Mouse (Mus musculus) limb, embryonic 10.5 days (tissue): ENCODE measurements around the gene Txndc12. TPM values are rescaled to one million over a fixed set of nuclear protein-coding genes. Genes with fewer than 3 reads are reported as not detected.

ENCODE experiments used
- DNase-seq: peaks from one replicate; pipeline ENCODE4 v3.0.0-alpha.2; 2017; ENCODE audit warnings: low spot score
- H3K27ac ChIP-seq: fragments of 300-500 bp; sonication (generic); 2 replicates; pipeline ENCODE4 v1.5.1; 2016; ENCODE audit warnings: mild to moderate bottlenecking
- H3K27me3 ChIP-seq: fragments of 300-500 bp; sonication (generic); 2 replicates; pipeline ENCODE4 v1.6.1; 2016; ENCODE audit warnings: low read depth, mild to moderate bottlenecking; ENCODE audit not compliant: poor library complexity, severe bottlenecking
- H3K36me3 ChIP-seq: fragments of 300-500 bp; sonication (generic); 2 replicates; pipeline ENCODE4 v1.6.1; 2016; ENCODE audit warnings: mild to moderate bottlenecking, moderate library complexity
- H3K4me1 ChIP-seq: fragments of 300-500 bp; sonication (generic); 2 replicates; pipeline ENCODE4 v1.6.1; 2016
- H3K4me3 ChIP-seq: fragments of 300-500 bp; sonication (generic); 2 replicates; pipeline ENCODE4 v1.5.1; 2016; ENCODE audit warnings: mild to moderate bottlenecking, moderate library complexity
- H3K9me3 ChIP-seq: fragments of 300-500 bp; sonication (generic); replicated peaks from 2 replicates; pipeline ENCODE4 v1.6.1; 2016; ENCODE audit warnings: mild to moderate bottlenecking
- WGBS: fragments of 180-500 bp; shearing (Covaris S2); methylation state at CpG from one replicate; pipeline ENCODE4 v1.1.7; 2016; 5-methylcytosine and 5-hydroxymethylcytosine counted together
- polyA plus RNA-seq: library from polyadenylated mRNA; unstranded; fragments of >200 nt; fragmentation: Nextera tagmentation; extraction: Ambion mirVana; gene quantifications from 2 replicates; pipeline ENCODE4 v1.2.1, GENCODE M21; 2016

Txndc12 gene
- polyA plus RNA-seq, 1 experiment from 2014 or later, result 102 TPM

DNA sequence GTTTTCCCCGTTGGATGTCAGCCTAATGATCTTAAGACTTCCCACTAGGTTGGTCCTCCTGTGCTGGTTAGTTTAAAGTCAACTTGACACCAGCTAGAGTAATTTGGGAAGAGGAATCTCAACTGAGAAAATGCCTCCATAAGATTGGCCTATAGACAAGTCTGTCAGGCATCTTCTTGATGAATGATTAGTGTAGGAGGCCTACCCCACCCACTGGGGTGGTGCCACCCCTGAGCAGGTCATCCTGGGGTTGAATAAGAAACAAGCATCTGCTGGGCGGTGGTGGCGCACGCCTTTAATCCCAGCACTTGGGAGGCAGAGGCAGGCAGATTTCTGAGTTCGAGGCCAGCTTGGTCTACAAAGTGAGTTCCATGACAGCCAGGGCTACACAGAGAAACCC is 39.3 kb downstream of the Txndc12 start:
- H3K27me3 ChIP-seq, result peaks cover 15% of the 10 kb centered on the region; the same call in 1 of the 2 replicates
- H3K36me3 ChIP-seq, result no peaks in the 10 kb centered on the region
- no peaks in the 10 kb centered on the region for H3K9me3 ChIP-seq
- H3K27ac ChIP-seq, result no peak overlapping the region
- 0 out of 2 replicates have a peak, but pooled peaks cover 2% of the 10 kb centered on the region for H3K4me1 ChIP-seq
- DNase-seq, result no peak
- WGBS, result 76% methylated on average over 5 of the region's 5 CpGs
- H3K4me3 ChIP-seq, result no peak overlapping the region

DNA sequence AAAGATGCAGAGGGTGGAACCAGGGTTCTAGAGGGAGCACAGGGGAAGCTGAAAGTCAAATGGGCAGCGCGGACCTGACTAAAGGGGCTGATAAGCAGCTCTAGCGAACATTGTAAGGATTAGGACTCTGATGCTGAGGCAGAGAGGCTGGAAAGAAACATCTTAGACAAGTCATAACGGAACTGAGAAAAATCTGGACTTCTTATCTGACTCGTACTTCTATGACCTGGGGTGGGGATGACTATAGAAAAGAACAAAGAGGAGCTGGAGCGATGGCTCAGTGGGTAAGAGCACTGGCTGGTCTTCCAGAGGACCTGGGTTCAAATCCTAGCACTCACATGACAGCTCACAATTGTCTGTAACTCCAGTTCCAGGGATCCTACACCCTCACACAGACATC is 43.5 kb downstream of the Txndc12 start:
- Histone ChIP-seq H3K4me3 (no peak overlapping the region), H3K27me3 (peaks cover 28% of the 10 kb centered on the region), H3K36me3 (no peaks in the 10 kb centered on the region), H3K4me1 (peaks cover 14% of the 10 kb centered on the region), H3K9me3 (no peaks in the 10 kb centered on the region), H3K27ac (no peak overlapping the region)
- no peak for DNase-seq
- 81% methylated on average over 6 of the region's 6 CpGs for WGBS

DNA sequence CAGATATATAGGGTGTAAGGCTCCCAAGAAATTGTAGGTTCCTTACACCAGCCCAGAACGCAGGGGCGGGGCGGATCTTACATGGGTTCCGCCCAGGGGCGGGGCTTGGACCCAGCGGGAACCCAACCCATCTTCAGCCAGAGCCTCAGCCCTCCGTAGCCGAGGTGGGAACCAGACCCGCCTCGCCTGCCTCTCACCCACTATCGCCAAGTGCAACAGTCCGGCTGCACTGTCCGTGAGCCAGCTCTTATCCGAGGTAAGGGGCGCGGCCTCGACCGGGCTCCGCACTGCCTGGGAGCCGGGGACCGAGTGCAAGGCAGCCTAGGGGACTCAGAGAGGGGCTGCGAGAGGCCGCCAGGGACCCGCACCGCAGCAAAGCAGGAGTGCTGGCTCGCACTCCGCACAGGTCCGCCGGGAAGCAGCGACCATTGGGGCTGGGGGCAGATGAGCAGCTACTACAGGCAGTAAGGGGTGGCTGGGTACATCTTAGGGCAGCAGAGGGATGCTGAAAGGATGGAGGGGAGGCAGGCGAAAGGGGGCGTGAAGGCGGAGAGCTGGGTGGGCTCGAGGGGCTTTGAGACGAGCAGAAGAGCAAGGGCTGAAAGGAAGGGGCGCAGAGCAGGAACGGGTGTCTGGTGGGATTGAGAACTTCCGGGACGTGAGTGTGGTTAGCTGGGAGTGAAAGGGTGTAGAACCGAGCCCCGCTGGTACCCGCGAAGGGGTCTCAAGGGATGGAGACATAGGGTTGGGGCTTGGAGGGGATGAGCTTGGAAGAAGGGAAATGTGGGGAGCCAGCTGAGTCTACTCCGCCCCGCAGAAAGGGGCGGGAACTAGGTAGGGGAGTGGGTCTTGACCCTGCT is 44.8 kb downstream of the Txndc12 start, which contains the start of gene Rab3b:
Gene Rab3b, plus strand, starts transcription at position 101 of the 860 bp plus-strand sequence.
- WGBS, result under 1% methylated on average over 46 of the region's 46 CpGs

DNA sequence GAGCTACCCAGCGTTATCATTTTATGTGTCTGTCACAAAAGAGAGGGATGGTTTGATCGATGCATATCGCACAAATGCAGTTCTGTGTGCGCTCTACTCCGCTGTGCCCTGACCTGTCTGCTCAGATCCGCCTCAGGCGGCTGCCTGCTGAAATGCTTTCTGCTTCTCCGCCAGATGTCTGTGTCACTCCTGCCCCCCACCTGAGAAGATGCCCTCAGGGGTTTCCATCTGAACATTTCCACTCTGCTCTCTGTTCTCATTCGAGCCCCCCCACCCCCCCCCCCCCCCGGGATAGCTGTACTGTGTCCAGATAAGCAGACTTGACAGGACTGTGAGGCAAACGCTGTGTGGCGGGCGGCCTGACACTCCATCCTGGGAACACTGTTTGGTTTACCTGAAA is 49.4 kb downstream of the Txndc12 start:
- H3K4me3 ChIP-seq, result no peak overlapping the region
- no peaks in the 10 kb centered on the region for H3K9me3 ChIP-seq
- WGBS, result 55% methylated on average over 13 of the region's 13 CpGs
- no peak for DNase-seq
- H3K27ac ChIP-seq, result no peak overlapping the region
- H3K4me1 ChIP-seq, result peaks cover 18% of the 10 kb centered on the region
- peaks cover 13% of the 10 kb centered on the region for H3K27me3 ChIP-seq
- no peaks in the 10 kb centered on the region for H3K36me3 ChIP-seq

More for the DNA sequence above, 44.8 kb downstream of the Txndc12 start, which contains the start of gene Rab3b:
- Histone ChIP-seq H3K9me3 (no peaks in the 10 kb centered on the region), H3K36me3 (no peaks in the 10 kb centered on the region), H3K4me1 (peaks cover 20% of the 10 kb centered on the region), H3K4me3 (peak within 1 kb of the TSS; percentile 63), H3K27ac (peak within 1 kb of the TSS; percentile 59), H3K27me3 (peaks cover 28% of the 10 kb centered on the region)
- DNase-seq, result peak; percentile 71

DNA sequence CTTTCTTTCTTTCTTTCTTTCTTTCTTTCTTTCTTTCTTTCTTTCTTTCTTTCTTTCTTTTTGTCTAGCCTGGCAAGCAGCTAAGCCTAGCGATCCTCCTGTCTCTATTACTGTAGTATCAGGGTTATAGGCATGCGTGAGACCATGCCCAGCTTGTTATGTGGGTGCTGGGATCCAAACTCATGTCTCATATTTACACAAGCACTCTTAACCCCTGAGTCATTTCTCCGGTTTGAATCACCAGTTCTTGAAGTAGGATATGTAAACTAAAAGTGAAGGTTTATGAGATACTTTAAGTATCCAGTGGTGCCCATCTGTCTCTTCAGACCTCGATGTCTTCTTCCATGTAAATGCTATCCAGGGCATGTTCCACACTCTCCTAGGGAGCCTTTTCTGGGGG is 53.1 kb downstream of the Txndc12 start:
- 92% methylated on average over 4 of the region's 4 CpGs for WGBS
- Histone ChIP-seq H3K27ac (no peak overlapping the region), H3K36me3 (no peaks in the 10 kb centered on the region), H3K27me3 (no peaks in the 10 kb centered on the region), H3K4me1 (peaks cover 6% of the 10 kb centered on the region; the same call in 1 of the 2 replicates), H3K4me3 (no peak overlapping the region), H3K9me3 (no peaks in the 10 kb centered on the region)
- DNase-seq, result no peak

DNA sequence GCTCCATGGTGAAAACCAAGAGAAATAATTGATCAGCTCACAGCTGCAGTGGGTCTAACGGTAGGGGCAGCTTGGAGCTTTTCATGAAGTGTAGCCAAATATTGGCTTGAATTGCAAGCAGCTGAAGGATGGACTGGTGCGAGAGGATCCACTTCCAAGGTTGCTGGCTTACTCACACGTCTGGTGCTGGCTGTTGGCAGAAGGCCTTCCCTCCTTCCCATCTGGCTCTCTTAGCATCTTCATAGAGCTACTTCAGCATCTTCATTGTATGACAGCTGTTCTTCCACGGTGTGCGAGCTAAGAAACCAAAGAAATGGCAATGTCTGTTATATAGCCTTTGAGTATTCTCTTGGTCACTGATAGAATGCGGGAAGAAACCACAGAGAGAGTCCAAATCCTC is 56.5 kb downstream of the Txndc12 start:
- WGBS, result 92% methylated on average over 6 of the region's 6 CpGs
- H3K4me1 ChIP-seq, result no peaks in the 10 kb centered on the region

DNA sequence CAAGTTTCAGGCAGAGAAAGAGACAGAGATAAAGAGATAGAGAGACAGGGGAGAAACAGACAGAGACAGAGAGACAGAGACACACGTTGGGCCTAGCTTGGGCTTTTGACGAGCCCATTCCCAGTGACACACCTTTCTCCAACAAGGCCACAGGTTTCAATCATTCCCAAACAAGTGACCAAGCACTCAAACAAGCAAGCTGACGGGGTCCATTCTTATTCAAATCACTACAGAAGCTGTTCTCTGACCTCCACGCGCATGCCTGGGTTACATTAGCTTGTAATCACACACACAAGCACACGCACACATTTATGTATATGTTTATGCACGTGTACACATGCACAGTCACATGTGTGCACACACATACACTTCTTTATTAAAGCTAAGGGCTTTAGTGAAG is 66.0 kb downstream of the Txndc12 start:
- no peak for DNase-seq
- no peaks in the 10 kb centered on the region for H3K4me1 ChIP-seq

More for the DNA sequence above, 56.5 kb downstream of the Txndc12 start:
- H3K27me3 ChIP-seq, result no peaks in the 10 kb centered on the region
- DNase-seq, result no peak
- H3K4me3 ChIP-seq, result no peak overlapping the region
- H3K9me3 ChIP-seq, result no peaks in the 10 kb centered on the region
- H3K27ac ChIP-seq, result no peak overlapping the region
- no peaks in the 10 kb centered on the region for H3K36me3 ChIP-seq

DNA sequence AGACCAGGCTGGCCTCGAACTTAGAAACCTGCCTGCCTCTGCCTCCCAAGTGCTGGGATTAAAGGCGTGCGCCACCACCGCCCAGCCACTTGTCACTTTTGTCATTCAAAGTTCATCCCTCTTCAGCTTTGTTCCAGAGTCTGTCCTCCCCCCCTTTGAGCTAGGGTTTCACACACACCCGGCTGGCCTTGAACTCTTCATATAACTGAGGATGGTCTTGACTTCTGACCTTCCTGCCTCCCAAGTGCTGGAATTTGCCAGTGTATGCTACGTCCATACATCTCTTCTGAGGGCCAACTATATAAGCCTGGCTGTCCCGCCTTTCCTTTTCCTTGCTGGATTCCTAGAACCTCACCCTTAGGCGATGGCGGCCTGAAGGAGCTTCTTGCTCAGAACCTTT is 68.5 kb downstream of the Txndc12 start:
- Histone ChIP-seq H3K4me3 (no peak overlapping the region), H3K36me3 (no peaks in the 10 kb centered on the region), H3K9me3 (no peaks in the 10 kb centered on the region), H3K4me1 (no peaks in the 10 kb centered on the region), H3K27ac (no peak overlapping the region), H3K27me3 (no peaks in the 10 kb centered on the region)
- WGBS, result 93% methylated on average over 9 of the region's 9 CpGs
- no peak for DNase-seq

More for the DNA sequence above, 66.0 kb downstream of the Txndc12 start:
- Histone ChIP-seq H3K27ac (no peak overlapping the region), H3K9me3 (no peaks in the 10 kb centered on the region), H3K4me3 (no peak overlapping the region), H3K27me3 (no peaks in the 10 kb centered on the region), H3K36me3 (no peaks in the 10 kb centered on the region)
- WGBS, result 86% methylated on average over 7 of the region's 7 CpGs

DNA sequence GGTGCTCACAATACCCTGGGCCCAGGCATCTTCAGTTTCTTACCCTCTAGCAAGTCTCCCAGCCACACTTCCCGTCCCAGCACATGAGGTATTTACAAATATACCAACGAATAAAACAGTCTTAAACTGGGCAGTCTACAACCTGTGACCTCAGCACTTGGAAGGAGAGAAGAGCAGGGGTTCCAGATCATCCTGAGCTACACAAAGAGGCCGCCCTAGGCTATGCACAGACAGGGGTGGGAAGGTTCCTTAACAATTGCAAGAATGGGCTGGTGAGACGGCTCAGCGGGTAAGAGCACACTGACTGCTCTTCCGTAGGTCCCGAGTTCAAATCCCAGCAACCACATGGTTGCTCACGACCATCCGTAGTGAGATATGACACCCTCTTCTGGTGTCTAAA is 68.9 kb downstream of the Txndc12 start:
- Histone ChIP-seq H3K36me3 (no peaks in the 10 kb centered on the region), H3K27me3 (no peaks in the 10 kb centered on the region), H3K27ac (no peak overlapping the region), H3K4me1 (no peaks in the 10 kb centered on the region), H3K4me3 (no peak overlapping the region), H3K9me3 (no peaks in the 10 kb centered on the region)
- WGBS, result 94% methylated on average over 9 of the region's 9 CpGs
- no peak for DNase-seq

DNA sequence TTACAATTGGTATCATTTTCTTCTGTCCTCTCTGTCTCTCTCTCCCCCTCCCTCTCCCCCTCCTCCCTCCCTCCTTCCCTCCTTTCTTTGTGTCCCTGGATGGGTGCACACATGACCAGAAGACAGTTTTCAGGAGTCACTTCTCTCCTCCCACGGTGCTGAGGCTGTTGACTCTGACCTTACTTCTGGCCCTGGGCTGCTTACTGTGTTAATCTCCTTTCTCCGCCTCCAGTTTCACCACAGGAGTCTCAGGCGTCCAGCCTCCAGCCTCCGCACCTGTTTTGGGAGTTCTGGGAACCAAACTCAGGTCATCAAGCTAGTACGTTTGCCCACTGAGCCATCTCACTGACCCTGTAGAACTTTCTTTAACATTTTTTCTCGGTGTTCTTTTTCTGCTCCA is 69.7 kb downstream of the Txndc12 start:
- Histone ChIP-seq H3K36me3 (no peaks in the 10 kb centered on the region), H3K4me3 (no peak overlapping the region), H3K27me3 (no peaks in the 10 kb centered on the region), H3K4me1 (no peaks in the 10 kb centered on the region), H3K27ac (no peak overlapping the region), H3K9me3 (no peaks in the 10 kb centered on the region)
- WGBS, result 59% methylated on average over 6 of the region's 6 CpGs
- no peak for DNase-seq

DNA sequence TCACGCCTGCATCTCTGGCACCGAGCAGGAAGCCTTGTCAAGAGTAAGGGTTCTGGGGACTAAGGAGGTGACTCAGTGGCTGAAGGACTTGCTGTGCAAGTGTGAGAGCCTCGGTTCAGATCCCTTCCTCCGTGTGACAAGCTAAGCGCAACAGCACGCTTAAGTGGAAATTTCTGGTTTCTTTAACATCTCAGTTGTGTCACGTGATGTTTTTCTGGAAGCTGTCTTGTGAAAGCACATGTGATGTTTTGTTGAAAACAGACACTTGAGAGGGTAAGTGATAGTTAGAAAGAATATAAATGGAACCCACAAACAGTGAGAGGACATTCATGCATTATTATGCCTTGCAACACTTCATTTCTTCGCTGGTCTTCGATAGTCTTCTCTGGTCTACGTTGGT is 70.4 kb downstream of the Txndc12 start:
- H3K4me3 ChIP-seq, result no peak overlapping the region
- DNase-seq, result no peak
- no peaks in the 10 kb centered on the region for H3K9me3 ChIP-seq
- no peaks in the 10 kb centered on the region for H3K27me3 ChIP-seq
- H3K36me3 ChIP-seq, result no peaks in the 10 kb centered on the region
- 90% methylated on average over 10 of the region's 10 CpGs for WGBS
- H3K4me1 ChIP-seq, result no peaks in the 10 kb centered on the region
- no peak overlapping the region for H3K27ac ChIP-seq

DNA sequence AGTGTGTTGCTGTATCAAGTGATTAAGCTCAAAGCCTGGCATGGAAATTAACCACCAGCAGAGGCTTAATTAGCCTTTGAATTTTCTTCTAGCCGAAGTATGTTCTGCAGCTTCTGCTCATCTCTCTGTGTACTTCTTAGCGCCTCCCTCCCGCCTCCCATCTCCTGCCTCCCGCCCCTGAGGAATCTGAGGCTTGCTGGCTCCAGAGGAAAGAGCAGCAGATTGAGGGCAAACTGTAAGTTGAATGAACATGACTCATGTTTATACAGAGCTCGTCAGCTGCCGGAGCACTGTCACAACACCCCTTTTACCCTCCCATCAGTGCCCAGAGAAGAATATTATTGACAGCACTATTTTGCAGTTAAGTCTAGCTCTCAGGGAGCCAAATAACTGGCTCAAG is 71.5 kb downstream of the Txndc12 start:
- Histone ChIP-seq H3K4me1 (no peaks in the 10 kb centered on the region), H3K9me3 (no peaks in the 10 kb centered on the region), H3K27me3 (no peaks in the 10 kb centered on the region), H3K36me3 (no peaks in the 10 kb centered on the region), H3K4me3 (no peak overlapping the region), H3K27ac (no peak overlapping the region)
- DNase-seq, result no peak
- 50% methylated on average over 6 of the region's 6 CpGs for WGBS

DNA sequence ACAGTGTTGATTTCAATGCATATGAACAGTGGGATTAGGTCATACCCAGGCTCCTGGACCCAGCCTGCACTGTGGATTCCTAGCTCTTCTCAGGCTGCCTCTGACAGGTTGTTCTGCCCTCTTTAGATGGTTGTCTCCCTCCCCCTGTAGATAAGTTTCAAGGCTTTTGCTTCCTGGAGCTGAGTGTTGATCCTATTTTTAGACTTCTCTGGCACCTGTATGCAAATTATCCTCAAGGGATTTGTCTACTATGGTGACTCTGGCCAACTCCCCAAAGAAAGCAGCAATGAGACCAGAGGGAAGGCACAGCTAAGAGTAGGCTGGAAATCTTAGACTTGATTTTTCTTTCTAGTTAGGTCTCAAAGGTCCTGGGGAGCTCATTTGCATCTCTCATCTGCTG is 73.1 kb downstream of the Txndc12 start:
- H3K4me1 ChIP-seq, result no peaks in the 10 kb centered on the region
- H3K4me3 ChIP-seq, result no peak overlapping the region
- H3K27ac ChIP-seq, result no peak overlapping the region
- no peak for DNase-seq
- no peaks in the 10 kb centered on the region for H3K27me3 ChIP-seq
- H3K9me3 ChIP-seq, result no peaks in the 10 kb centered on the region
- no peaks in the 10 kb centered on the region for H3K36me3 ChIP-seq
